Mouse (Mus musculus): ENCODE results near the gene Itpkb. TPM values are rescaled to one million over a fixed set of nuclear protein-coding genes. Genes with fewer than 3 reads are reported as not detected.

The Itpkb gene
- total RNA-seq, 2 experiments from 2014 or later = 15.4 to 16.5 TPM

DNA sequence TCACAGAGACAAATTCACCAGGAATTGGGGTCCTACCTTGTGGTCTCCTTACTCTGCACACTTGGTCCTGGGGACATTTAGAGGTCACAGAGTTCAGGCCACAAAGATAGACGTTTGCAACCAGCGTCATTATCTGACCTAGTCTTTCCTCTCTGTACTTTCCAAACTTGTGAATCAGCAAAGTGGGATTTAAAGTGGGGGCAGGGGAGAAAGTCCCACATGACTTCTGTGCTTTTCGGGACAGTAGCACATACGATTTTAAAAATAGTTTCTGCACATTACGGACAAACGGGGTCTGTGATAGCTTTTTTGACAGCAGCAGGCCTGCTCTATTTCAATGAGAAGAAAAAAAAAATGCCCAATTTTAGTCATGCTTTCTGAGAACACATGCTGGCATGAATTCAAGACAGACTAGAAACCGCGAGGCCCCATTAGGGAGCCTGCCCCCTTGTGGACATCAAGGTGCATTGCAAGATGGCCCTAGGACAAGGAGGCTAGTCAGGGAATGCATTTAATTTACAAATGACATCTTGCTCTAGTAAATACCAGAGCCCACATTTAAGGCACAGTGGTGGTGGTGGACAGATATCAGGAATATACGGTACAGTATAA is 97.9 kb downstream of the Itpkb start:
- DNase-seq (ENCODE audit: low spot score in 2 of 2) = peak; percentile 68 to 72
- intact Hi-C loops (cut with DNase I) = loop anchor here (5.0 to 10.0 kb wide), 2 partner anchors 139 to 253 kb away; partner anchors contain the start of gene Parp1

- no peak for DNase-seq (ENCODE audit: low spot score in 2 of 2)
- intact Hi-C loops (cut with DNase I) = loop anchor here (5.0 to 10.0 kb wide), 2 partner anchors 138 to 254 kb away; partner anchors contain the start of gene Parp1
These were observed 98.6 kb downstream of the Itpkb start for GRCm38 (mm10) chr1:180428871-180429270.

DNA sequence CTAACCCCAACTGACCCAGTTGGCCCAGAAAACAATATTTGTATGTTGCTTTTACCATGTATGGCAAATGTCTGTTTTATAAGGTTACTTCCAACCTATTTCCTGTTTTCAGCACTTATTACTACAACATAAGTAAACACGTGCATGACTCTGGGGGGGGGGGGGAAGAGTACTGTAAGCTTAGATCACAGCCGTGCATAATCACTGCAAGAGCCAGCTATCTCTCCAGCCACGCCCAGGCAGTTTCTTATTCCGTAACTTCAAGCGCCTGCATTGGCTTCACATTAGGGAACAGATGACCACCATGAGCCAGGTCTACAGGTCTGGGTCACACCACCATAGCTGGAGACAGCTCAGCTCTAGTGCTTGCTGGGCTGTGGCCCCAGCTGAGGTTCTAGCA is 99.5 kb downstream of the Itpkb start:
- no peak for DNase-seq (ENCODE audit: low spot score in 2 of 2)
- intact Hi-C loops (cut with DNase I) = loop anchor here (5.0 to 10.0 kb wide), 2 partner anchors 137 to 255 kb away; partner anchors contain the start of gene Parp1

GRCm38 (mm10) chr1:180431833-180432232 is 101.5 kb downstream of the Itpkb start:
- peak in 1 of 2 experiments; percentile 49 for DNase-seq (ENCODE audit: low spot score in 2 of 2)
- intact Hi-C loops (cut with DNase I) = no loop called here

DNA sequence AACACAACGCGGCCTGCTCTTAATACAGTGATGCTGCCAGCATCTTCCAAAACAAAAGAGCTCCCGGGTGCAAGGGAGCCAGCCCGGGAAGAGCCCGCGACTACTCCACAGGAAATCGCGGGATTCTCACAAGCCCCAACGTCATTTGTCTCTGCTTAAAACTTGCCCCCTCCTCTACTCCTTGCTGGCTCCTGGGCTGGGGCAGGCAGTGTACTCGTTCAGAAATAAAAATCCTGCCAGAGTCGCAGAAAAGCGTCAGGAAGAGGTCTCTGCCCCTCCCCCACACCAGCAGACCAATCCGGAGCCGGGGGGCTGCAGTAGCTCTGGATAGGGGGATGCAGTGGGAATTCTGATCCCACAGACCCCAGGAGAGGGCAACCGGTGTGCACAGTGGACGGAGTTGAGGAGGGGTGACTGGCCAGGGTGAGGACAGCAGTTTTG is 102.8 kb downstream of the Itpkb start:
- DNase-seq (ENCODE audit: low spot score in 2 of 2) = no peak
- intact Hi-C loops (cut with DNase I) = no loop called here

- DNase-seq (ENCODE audit: low spot score in 2 of 2) = peak; percentile 74 to 83
- intact Hi-C loops (cut with DNase I) = loop anchor here (1.0 kb wide), 3 partner anchors 46 to 330 kb away; no protein-coding TSS in a partner anchor
These were observed 103.7 kb downstream of the Itpkb start for GRCm38 (mm10) chr1:180433796-180434566.

DNA sequence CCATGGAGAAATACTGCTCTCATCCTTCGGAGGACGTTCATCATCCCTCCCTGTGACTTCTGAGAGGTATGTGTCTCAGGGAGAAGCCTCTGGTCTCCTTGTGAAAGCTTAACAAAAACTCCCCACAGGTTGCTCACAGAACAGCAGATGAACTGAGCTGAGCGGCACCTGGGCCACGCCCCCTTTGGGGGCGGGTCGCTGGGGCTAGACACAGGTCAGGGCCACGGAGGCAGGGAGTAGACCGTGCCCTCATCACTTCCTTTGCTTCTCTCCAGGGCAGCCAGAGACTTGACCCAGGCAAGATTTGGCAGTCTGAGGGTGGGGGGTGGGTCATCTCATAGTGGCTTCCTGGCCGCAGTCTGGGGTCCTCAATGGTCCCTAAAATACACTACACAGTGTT is 104.6 kb downstream of the Itpkb start:
- intact Hi-C loops (cut with DNase I) = loop anchor here (1.0 kb wide), 3 partner anchors 45 to 329 kb away; no protein-coding TSS in a partner anchor
- no peak for DNase-seq (ENCODE audit: low spot score in 2 of 2)

GRCm38 (mm10) chr1:180439496-180439895 is 109.2 kb downstream of the Itpkb start:
- intact Hi-C loops (cut with DNase I) = no loop called here
- no peak for DNase-seq (ENCODE audit: low spot score in 2 of 2)

DNA sequence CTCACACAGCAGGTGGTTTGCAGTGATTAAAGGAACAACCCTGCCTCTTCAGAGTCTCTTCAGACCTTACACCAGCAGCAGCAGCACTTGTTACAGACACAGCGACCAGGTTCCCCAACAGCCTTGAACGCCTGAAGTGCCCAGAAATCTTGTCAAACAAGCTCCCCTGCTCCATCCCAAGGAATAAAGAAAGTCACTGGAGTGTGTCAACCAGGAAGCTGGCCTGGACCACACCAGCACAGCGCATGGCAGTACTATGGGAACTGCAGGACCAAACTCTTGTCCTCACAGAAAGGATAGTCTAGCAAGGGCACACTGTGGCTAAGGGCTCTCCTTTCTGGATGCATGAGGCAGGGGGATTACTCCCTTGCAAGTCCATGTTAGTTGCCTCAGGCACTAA is 114.1 kb downstream of the Itpkb start:
- DNase-seq (ENCODE audit: low spot score in 2 of 2) = no peak

DNA sequence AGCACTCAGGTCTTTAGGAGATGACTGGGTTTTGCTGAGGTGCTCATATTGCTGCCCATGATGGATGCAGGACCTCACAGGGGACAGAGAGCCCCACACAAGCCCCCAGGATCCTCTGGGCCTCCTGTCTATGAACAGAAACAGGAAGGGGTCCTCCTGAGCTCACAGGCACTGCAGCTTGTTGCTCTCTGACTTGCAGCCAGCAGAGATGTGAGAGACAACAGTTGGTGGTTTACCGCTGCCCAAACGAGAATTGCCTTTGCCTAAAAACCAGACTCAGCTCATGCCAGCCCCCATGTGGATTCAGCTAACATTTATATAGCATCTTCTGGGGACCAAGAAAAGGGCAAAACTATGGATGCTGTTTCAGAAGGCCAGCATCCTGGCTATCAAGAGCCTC is 119.4 kb downstream of the Itpkb start:
- intact Hi-C loops (cut with DNase I) = no loop called here
- DNase-seq (ENCODE audit: low spot score in 2 of 2) = no peak

More for the DNA sequence above, 114.1 kb downstream of the Itpkb start:
- intact Hi-C loops (cut with DNase I) = no loop called here

GRCm38 (mm10) chr1:180458274-180458673 is 128.0 kb downstream of the Itpkb start:
- intact Hi-C loops (cut with DNase I) = no loop called here

GRCm38 (mm10) chr1:180458680-180459079 is 128.4 kb downstream of the Itpkb start:
- intact Hi-C loops (cut with DNase I) = no loop called here
- DNase-seq (ENCODE audit: low spot score in 2 of 2) = no peak

More at GRCm38 (mm10) chr1:180458274-180458673, 128.0 kb downstream of the Itpkb start:
- DNase-seq (ENCODE audit: low spot score in 2 of 2) = no peak

DNA sequence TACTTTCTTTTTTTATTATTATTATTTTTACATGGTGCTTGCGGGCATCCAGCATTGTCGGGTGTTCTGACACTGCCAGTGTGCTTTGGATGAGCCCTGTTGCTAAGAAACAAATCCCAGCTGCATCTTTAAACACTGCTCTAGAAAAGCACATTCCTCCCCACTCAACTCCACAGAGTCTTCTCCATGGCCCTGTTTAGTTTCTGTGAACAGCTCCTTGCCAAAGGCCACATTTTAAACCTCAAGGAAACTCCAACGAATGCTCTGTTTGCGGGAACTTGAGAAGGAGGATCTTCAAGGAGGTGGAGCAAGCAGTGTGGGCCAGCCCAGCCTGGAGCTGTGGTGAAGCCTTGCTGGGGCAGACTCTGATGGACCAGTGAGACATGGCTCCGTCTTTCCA is 130.4 kb downstream of the Itpkb start:
- intact Hi-C loops (cut with DNase I) = no loop called here
- peak in 1 of 2 experiments; percentile 37 for DNase-seq (ENCODE audit: low spot score in 2 of 2)

DNA sequence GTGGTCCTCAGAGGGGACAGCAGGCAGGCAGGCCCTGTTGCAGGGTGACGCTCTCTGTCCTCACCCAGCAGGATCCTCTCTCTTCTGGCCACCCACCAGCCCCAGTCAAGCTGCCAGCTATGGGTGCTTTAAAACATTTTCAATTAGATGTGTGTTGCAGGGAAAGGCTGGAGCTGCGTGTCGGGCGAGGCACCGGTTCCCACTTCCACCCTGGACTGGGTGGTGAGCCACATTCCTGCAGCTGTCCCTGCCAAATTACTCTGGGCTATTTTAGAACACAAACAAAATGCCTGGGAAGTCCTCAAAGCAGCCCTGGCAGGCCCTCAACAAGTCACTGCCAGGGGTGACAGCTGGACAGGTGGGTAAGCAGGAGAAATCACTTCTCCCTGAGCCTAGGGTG is 132.1 kb downstream of the Itpkb start:
- DNase-seq (ENCODE audit: low spot score in 2 of 2) = peak in 1 of 2 experiments; percentile 61

GRCm38 (mm10) chr1:180462983-180463475 is 132.7 kb downstream of the Itpkb start:
- intact Hi-C loops (cut with DNase I) = loop anchor here (1.0 kb wide), 1 partner anchor 87 kb away; no protein-coding TSS in a partner anchor
- no peak for DNase-seq (ENCODE audit: low spot score in 2 of 2)

More for the DNA sequence above, 132.1 kb downstream of the Itpkb start:
- intact Hi-C loops (cut with DNase I) = no loop called here

DNA sequence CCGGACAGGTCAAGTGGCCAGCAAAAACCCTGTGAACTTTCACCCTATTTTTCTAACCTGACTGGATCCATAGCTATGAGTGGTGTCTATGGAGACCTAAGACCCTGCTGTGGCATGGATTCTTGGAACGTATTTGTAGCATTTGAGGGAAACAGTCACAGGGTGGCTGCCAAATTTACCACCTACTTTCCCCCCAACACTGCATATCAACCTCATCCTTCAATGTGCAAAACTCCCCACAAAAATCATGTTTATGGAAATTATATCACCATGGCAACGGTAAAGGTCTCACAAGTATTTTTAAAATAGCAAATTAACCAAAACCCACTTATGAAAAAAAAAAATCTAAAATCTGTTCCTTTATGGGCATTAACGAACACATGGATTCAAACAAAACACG is 134.1 kb downstream of the Itpkb start:
- intact Hi-C loops (cut with DNase I) = loop anchor here (2.0 kb wide), 3 partner anchors 18 to 100 kb away; partner anchors contain the start of gene Stum
- DNase-seq (ENCODE audit: low spot score in 2 of 2) = peak in 1 of 2 experiments; percentile 73

DNA sequence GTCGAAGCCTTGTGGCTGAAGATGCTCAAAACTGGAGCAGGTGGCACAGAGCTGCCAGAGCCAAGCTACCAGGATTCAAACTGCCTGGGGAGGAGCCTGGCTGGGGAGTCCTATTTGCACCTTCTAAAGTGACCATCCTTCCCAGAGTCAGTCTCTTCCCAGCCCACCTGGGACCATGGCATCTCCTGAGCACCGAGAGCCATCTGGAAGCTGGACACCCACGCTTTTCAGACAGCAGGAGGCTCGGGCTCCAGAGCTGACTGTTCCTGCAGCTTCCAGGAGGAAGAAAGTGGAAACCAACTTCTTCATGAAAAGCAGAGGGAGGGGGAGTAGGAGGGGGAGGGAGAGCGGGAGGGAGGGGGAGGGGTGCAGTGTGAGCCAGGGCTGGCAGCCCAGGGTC is 135.3 kb downstream of the Itpkb start:
- intact Hi-C loops (cut with DNase I) = loop anchor here (2.0 kb wide), 3 partner anchors 17 to 99 kb away; partner anchors contain the start of gene Stum

GRCm38 (mm10) chr1:180468004-180468403 is 137.7 kb downstream of the Itpkb start:
- DNase-seq (ENCODE audit: low spot score in 2 of 2) = no peak
- intact Hi-C loops (cut with DNase I) = no loop called here

More for the DNA sequence above, 135.3 kb downstream of the Itpkb start:
- peak in 1 of 2 experiments; percentile 88 for DNase-seq (ENCODE audit: low spot score in 2 of 2)

DNA sequence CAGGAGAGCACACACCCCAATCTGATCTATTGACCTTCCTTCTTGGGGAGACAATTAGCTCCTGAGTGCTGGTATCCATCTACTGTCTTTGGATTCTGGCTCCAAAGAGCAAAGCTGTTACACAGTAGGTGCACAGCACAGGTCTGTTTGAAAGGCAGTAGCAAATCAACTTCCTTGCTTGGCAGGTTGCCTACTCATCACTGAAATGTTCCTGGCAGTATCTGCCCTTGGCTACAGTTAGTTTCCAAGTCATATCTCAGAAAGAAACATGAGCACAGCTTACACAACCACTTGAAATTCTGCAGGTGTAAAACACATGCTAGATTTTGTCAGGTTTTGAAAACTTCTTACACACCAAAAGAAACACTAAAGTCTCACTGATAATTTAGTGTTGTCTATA is 143.3 kb downstream of the Itpkb start:
- intact Hi-C loops (cut with DNase I) = no loop called here

More for the DNA sequence above, 143.3 kb downstream of the Itpkb start:
- no peak for DNase-seq (ENCODE audit: low spot score in 2 of 2)

Measured in left cerebral cortex, postnatal 25 days (tissue).